Mouse (Mus musculus): ENCODE measurements at regions not wholly inside any gene's neighbourhood (a gene's known extent, or its start where the extent isn't known, plus 50 kb on each side); places are given as distances from the start of the nearest gene placed in this dataset.

GRCm38 (mm10) chr11:8148485-8148825, 515.9 kb downstream of the Tns3 start:
- no peak for DNase-seq (ENCODE audit: low read depth, low spot score)

GRCm38 (mm10) chr11:8147790-8148484, 516.4 kb downstream of the Tns3 start:
- DNase-seq (ENCODE audit: low read depth, low spot score): peak; percentile 66

DNA sequence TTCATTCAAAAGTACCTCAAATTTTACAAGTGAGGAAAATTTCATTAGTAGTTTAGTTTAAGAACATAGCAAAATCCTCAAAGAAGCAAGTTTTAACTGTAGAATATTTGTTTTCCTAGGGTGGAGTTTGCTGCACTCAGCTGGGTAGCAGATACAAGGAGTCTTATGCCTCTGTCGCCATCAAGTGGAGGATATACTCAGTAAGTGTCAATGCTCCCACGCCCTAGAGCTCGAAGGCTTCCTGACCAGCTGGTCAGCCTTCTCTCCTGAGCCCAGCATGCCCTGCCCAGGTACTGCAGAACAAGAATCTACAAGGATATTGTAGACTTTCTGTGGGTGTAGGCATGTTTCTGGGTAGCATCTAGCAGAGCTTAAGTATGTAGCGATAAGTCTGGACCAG, 527.0 kb downstream of the Tns3 start:
- peak; percentile 38 for DNase-seq (ENCODE audit: low read depth, low spot score)

DNA sequence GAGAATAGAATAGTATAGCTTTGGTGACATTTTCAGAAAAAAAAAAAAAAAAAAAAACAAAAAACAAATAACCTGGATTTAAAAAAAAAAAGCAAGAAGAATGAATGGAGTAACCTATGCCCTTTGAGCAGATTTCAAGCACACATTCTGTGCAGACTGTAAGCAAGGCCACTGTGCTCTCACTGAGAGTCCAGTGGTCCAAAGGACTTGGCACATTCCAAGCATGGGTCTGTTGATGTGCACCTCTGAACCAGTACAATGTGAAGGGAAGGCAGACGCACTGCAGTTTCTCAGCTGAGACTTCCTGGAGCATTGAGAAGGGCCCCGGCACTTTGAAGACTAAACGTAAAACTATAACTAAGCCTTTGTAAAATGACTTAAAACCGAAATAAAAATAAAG, 527.7 kb downstream of the Tns3 start:
- no peak for DNase-seq (ENCODE audit: low read depth, low spot score)

DNA sequence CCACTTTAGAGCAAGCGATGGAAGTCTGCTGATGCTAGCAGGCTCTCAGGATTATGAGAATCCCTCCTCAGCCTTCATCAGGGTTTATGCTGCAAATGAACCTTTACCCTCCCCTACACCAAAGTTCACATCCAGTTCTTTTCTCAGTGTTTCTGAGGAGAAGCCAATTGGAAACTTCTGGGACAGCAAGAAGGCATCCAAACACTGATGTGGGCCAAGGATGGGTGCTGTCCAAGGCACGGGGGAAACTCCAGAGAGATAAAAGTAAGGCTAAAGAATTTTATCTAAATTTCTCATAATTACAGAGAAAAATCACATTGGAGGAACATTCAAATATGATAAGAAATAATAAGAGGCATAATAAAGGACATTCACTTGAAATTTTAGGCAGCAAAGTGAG, 555.0 kb downstream of the Tns3 start:
- no peak for DNase-seq (ENCODE audit: low read depth, low spot score)

GRCm38 (mm10) chr11:8101091-8101490, 563.2 kb downstream of the Tns3 start:
- DNase-seq (ENCODE audit: low read depth, low spot score): no peak

- no peak for DNase-seq (ENCODE audit: low read depth, low spot score)
Observed at GRCm38 (mm10) chr11:8084328-8084727, 580.0 kb downstream of the Tns3 start.

DNA sequence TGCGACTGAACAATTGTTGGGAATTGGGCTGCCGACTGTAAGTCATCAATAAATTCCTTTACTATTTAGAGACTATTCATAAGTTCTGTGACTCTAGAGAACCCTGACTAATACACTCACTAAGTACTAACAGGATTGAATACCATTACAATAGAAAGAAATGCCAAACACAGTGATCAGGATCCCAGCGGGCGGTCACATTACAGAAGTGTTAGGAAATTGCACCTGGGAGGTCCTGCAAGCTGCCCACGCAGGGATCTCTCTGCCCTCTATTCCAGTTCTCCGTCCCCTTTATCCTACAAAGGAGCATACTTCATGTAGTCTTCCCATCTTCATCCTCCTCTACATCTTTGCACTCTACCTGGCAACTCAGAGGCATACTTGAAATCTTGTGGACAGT, 581.5 kb downstream of the Tns3 start:
- peak; percentile 56 for DNase-seq (ENCODE audit: low read depth, low spot score)

DNA sequence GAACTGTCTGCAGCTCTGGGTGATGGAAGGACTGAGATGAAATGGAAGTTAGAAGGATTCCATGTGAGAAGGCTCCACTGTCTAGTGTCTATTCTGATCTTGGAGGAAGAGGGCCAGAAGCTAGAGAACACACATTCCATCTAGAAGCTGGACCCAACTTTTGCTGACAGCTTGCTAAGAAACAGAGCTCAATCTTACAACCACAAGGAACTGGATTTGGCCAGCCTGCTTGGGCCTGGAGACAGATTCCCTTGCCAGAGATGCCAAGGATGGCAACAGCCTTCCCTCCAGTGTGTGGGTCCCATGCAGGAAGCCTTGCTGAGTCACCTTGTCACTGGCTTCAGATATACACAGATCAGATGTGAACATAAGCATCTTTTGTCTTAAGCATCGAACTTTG, 591.0 kb downstream of the Tns3 start:
- no peak for DNase-seq (ENCODE audit: low read depth, low spot score)

GRCm38 (mm10) chr11:8068873-8069272, 595.5 kb downstream of the Tns3 start:
- peak; percentile 19 for DNase-seq (ENCODE audit: low read depth, low spot score)

GRCm38 (mm10) chr11:8067330-8067729, 597.0 kb downstream of the Tns3 start:
- DNase-seq (ENCODE audit: low read depth, low spot score): no peak

DNA sequence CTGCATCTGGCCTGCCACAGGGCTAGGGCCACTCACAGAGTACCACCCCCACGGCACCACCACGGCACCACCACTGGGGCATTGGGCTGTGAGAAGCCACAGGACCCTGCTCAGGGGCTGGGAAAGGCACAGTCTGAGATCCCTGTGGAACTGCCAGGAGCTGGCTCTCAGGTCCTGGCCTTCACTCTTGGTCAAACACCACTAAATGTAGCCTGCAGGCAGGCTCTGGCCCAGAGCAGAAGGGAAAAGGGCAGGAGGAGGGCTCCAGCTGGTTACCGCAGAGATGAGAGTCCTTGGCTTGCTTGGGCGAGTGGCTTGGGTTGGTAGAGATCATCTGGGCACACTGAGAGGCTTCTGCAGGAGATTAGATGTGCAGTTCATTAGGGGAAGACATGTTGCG, 598.5 kb downstream of the Tns3 start:
- no peak for DNase-seq (ENCODE audit: low read depth, low spot score)

GRCm38 (mm10) chr11:8065086-8065485, 599.2 kb downstream of the Tns3 start:
- DNase-seq (ENCODE audit: low read depth, low spot score): no peak

DNA sequence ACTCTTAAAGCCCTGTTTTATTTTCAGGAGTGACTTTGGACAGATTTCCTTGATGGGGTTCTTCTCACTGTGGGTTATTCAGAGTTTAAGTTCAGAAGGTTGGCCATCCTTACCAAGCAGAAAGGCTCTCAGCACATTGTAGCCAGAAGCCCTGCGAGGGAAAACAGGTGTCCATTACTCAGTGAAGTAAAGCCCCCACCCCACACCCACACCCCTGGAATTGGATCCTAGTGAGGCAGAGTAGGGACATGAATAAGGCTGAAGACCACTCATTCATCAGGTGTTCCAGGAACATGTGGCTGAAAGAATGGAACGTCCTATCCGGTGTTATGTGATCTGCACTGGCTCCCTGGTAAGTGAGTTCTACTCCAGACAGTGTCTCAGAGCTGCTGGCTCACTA, 602.3 kb downstream of the Tns3 start:
- no peak for DNase-seq (ENCODE audit: low read depth, low spot score)

- no peak for DNase-seq (ENCODE audit: low read depth, low spot score)
Observed at GRCm38 (mm10) chr11:8061573-8061972, 602.8 kb downstream of the Tns3 start.

DNA sequence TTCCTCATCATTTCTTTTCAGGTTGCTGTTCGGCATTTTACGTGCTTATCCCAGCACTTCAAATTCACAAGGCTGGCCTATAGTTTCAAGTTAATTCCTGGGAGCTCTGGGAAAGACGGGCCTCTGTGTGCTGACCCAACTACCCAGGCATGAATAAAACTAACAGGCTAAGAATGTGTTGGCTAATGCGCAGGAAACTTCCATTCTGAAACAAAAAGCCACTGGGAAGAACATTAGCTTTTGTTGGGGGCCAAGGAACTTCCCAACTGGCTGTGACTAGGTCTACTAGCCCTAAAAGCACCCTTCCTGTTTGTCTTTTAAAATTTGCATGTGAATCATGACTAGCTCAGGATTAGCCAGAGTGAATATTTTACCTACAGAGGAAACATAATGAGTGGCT, 612.8 kb downstream of the Tns3 start:
- peak; percentile 11 for DNase-seq (ENCODE audit: low read depth, low spot score)

GRCm38 (mm10) chr11:8045086-8045485, 619.2 kb downstream of the Tns3 start:
- peak; percentile 4 for DNase-seq (ENCODE audit: low read depth, low spot score)

DNA sequence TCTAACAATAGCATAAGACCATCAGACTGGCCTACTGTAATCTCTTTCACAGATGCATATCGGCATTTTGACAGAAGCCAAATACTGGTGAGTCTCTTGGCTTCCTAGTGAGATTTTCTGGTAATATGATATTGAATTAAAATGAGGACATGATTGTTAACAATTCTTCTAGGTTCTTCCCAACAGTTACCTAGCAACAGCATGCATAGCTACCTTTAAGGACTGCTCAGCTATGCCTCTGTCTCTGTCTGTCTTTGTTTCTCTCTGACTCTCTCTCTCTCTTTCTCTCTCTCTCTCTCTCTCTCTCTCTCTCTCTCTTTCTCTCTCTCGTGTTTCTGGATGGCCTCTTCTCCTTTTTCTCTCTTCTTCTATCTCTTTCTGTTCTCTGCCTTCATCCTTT, 634.2 kb downstream of the Tns3 start:
- DNase-seq (ENCODE audit: low read depth, low spot score): no peak

GRCm38 (mm10) chr11:8007801-8008200, 656.5 kb downstream of the Tns3 start:
- DNase-seq (ENCODE audit: low read depth, low spot score): no peak

DNA sequence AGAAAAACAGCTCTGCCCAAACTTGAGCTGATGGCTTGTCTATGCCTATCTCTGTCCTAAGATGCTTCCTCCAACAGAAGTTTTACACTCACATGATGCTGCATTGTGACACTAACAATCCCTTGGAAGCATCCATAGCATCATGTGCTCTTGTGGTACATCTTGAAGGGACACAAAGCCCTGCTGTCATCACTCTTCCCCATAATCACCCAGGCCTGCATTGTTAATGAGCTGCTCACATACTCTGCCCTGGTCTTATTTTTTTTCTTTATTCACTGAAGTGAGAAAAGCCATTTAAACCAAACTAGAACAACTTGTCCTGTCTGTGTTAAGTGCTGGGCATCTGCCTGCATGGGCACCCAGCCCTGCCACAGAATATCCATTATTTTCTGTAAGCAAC, 683.3 kb downstream of the Tns3 start:
- DNase-seq (ENCODE audit: low read depth, low spot score): no peak

- no peak for DNase-seq (ENCODE audit: low read depth, low spot score)
Observed at GRCm38 (mm10) chr11:7975845-7976244, 688.5 kb downstream of the Tns3 start.

GRCm38 (mm10) chr11:7949931-7950330, 714.4 kb downstream of the Tns3 start:
- DNase-seq (ENCODE audit: low read depth, low spot score): no peak

DNA sequence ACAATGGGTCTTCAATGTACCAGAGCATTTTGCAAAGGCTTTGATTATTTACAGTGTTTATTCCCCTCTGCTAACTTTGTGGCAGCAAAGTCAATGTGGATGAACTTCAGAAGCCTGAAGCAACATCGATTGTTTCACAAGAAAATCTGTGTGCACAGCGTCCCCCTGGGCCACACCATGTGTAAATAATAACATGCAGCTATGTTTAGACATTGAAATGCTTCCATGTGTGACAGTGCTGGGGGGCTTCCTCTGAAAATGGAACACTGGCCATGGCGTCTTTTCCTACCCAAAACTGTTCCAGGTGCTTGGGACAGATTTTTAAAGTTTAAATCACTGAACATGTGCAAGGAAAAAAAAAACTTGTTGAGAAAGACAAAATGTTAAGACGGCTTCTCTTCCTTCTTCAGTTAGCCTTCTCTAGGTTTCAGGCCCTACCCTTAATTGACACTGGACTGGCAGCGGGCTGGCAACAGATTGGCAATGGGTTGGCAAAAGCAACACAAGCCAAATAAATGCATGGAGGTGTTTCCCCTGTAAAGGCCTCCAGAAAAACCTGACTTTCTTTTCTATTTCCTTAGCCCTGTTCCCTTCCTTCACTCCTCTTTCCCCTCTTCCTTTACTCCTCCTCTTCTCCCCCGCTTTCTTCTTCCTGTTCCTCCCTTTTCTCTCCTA, 715.0 kb downstream of the Tns3 start:
- no peak for DNase-seq (ENCODE audit: low read depth, low spot score)

Measured in ES-CJ7 (cell line).